Mouse (Mus musculus) limb, embryonic 15.5 days (tissue): Measurements from ENCODE around the gene Sik2. TPM values are rescaled to one million over a fixed set of nuclear protein-coding genes. Genes with fewer than 3 reads are reported as not detected.

ENCODE experiments used
- ATAC-seq: fragments of 200-750 bp; cut with Nextera tagmentation; 2 replicates; pipeline ENCODE4 v1.8.0; 2017; ENCODE audit warnings: low read depth, moderate TSS enrichment; ENCODE audit not compliant: insufficient number of reproducible peaks, low FRiP score, low TSS enrichment
- H3K27ac ChIP-seq: fragments of 300-500 bp; sonication (generic); 2 replicates; pipeline ENCODE4 v1.5.1; 2015; ENCODE audit warnings: moderate library complexity, mild to moderate bottlenecking, inconsistent platforms
- H3K27me3 ChIP-seq: fragments of 300-500 bp; sonication (generic); 2 replicates; pipeline ENCODE4 v1.6.1; 2015; ENCODE audit warnings: inconsistent platforms
- H3K36me3 ChIP-seq: fragments of 300-500 bp; sonication (generic); 2 replicates; pipeline ENCODE4 v1.6.1; 2015; ENCODE audit warnings: inconsistent platforms
- H3K4me1 ChIP-seq: fragments of 300-500 bp; sonication (generic); 2 replicates; pipeline ENCODE4 v1.6.1; 2015; ENCODE audit warnings: inconsistent platforms
- H3K4me2 ChIP-seq: fragments of 300-500 bp; sonication (generic); 2 replicates; pipeline ENCODE4 v1.6.1; 2015; ENCODE audit warnings: mild to moderate bottlenecking, inconsistent platforms
- H3K4me3 ChIP-seq: fragments of 300-500 bp; sonication (generic); 2 replicates; pipeline ENCODE4 v1.5.1; 2015; ENCODE audit warnings: mild to moderate bottlenecking, inconsistent platforms
- H3K9ac ChIP-seq: fragments of 300-500 bp; sonication (generic); 2 replicates; pipeline ENCODE4 v1.6.1; 2015; ENCODE audit warnings: inconsistent platforms
- H3K9me3 ChIP-seq: fragments of 300-500 bp; sonication (generic); 2 replicates; pipeline ENCODE4 v1.6.1; 2016; ENCODE audit warnings: inconsistent platforms
- WGBS: fragments of 180-500 bp; shearing (Covaris S2); methylation state at CpG from one replicate; pipeline ENCODE4 v1.1.7; 2015; 5-methylcytosine and 5-hydroxymethylcytosine counted together
- polyA plus RNA-seq: library from polyadenylated mRNA; unstranded; fragments of >200 nt; fragmentation: Nextera tagmentation; extraction: Ambion mirVana; gene quantifications from 2 replicates; pipeline ENCODE4 v1.2.1, GENCODE M21; 2015

Gene Sik2
- polyA plus RNA-seq = 14.3 and 15.9 TPM in 2 replicates

- peak within 1 kb of the TSS; percentile 75 for H3K4me2 ChIP-seq
- peak within 1 kb of the TSS; percentile 86 for H3K9ac ChIP-seq
- no peaks in the 10 kb centered on the region for H3K36me3 ChIP-seq
- no peaks in the 10 kb centered on the region for H3K9me3 ChIP-seq
- peak; percentile 96 for ATAC-seq
- no peaks in the 10 kb centered on the region for H3K27me3 ChIP-seq
- 2% methylated on average over 71 of the region's 85 CpGs for WGBS
- peak within 1 kb of the TSS; percentile 91 for H3K4me3 ChIP-seq
- H3K4me1 ChIP-seq = peaks cover 6% of the 10 kb centered on the region
- peak within 1 kb of the TSS; percentile 90 for H3K27ac ChIP-seq
Observed at GRCm38 (mm10) chr9:51008841-51009655, at the start of gene Sik2. TSS of gene Sik2 (minus strand) at chr9:51009073.

DNA sequence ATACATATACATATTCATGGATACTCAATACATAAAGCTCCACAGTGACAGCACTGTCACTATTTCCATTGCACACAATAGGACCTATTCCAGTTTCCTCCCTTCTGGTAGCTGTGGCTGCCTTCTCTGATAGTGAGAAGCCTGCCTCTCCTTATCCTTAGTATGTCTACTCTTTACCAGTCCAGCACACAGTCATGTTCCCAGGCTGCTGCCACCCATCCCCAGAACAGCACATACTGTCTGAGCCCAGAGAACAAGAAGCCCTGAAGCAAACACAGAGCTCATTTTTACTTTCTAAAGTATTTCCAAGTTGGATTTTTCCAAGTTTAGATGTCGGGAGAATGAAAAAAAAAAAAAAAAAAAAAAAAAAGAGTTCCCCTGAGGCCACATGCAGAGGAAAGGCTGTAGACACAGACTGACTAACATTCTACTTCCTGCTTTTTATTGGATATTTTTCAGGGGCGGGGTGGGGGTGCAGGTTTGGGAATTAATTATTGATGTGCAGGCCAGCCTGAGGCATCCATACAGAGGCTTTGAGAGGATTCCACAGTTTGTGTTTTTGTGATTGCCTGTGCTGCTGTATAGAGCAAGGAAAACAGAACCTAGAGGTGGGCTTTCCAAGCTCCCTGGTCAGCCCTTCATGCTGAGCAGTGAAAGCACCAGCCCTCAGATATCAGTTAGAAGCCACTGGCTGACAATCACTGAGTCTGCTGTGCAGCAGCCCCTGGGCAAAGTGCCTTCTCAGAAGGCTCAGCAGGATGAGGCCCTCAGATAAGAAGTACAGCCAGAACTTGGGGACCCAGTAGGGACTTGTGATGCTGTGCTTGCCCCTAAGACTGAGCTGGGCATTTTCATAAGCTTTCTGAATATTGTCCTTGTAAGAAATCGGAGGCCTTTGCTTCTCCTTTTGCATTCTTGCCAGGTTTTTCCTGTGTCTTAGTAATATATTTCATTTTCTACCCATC is 47.8 kb upstream of the Sik2 start:
- H3K9me3 ChIP-seq = no peaks in the 10 kb centered on the region
- WGBS = 38% methylated on average over 3 of the region's 3 CpGs
- H3K27ac ChIP-seq = no peak overlapping the region
- ATAC-seq = no peak
- H3K4me2 ChIP-seq = no peak overlapping the region
- H3K36me3 ChIP-seq = no peaks in the 10 kb centered on the region
- no peak overlapping the region for H3K9ac ChIP-seq
- no peak overlapping the region for H3K4me3 ChIP-seq
- no peaks in the 10 kb centered on the region for H3K27me3 ChIP-seq
- 0 out of 2 replicates have a peak, but pooled peaks cover 2% of the 10 kb centered on the region for H3K4me1 ChIP-seq

- H3K9me3 ChIP-seq = no peaks in the 10 kb centered on the region
- WGBS = 69% methylated on average over 3 of the region's 3 CpGs
Observed at GRCm38 (mm10) chr9:51052180-51052579, 43.3 kb upstream of the Sik2 start.

DNA sequence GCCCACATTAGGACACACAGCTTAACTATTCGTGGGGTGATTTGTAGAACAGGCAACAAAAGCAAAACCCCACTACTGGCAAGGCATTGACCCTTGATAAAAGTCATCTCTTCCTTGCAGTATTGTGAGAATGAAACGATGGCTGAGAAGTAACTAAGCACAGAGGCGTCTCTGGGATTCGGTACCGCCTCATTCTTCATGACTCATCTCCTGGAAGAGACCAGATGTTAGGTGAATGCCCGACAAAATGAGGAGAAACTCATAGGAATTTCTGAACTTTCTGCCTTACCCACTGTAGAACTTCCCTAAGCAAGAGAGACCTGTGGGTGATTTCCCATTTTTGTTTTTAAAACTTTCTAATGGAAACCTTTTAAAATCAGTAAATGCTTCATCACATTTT is 33.3 kb upstream of the Sik2 start:
- Histone ChIP-seq H3K36me3 (no peaks in the 10 kb centered on the region), H3K27me3 (no peaks in the 10 kb centered on the region), H3K9me3 (no peaks in the 10 kb centered on the region), H3K27ac (no peak overlapping the region), H3K9ac (no peak overlapping the region), H3K4me1 (no peaks in the 10 kb centered on the region), H3K4me2 (no peak overlapping the region), H3K4me3 (no peak overlapping the region)
- WGBS = 73% methylated on average over 6 of the region's 6 CpGs
- ATAC-seq = no peak

More at GRCm38 (mm10) chr9:51052180-51052579, 43.3 kb upstream of the Sik2 start:
- ATAC-seq = no peak
- H3K4me2 ChIP-seq = no peak overlapping the region
- H3K27ac ChIP-seq = no peak overlapping the region
- H3K36me3 ChIP-seq = no peaks in the 10 kb centered on the region
- no peak overlapping the region for H3K4me3 ChIP-seq
- no peaks in the 10 kb centered on the region for H3K27me3 ChIP-seq
- H3K9ac ChIP-seq = no peak overlapping the region
- 0 out of 2 replicates have a peak, but pooled peaks cover 2% of the 10 kb centered on the region for H3K4me1 ChIP-seq

DNA sequence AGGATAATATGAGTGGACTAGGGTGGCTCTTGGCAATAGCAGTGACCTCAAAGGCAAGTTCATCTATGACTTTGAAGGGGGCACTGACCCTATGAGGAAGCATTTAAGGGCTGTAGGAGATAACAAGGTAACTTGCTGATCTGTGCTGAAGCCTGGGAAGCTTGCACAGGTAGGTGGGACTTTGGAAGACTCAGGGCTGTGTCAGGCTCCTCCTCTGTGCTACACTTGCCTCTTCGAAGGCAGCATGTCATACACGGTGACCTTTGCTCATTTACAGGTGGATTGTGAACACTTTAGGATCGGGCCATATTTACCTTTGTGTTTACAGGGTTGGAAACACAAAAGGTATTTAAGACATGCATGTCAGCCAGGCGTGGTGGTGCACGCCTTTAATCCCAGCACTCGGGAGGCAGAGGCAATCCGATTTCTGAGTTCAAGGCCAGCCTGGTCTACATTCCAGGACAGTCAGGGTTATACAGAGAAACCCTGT is 32.7 kb upstream of the Sik2 start:
- H3K9ac ChIP-seq = no peak overlapping the region
- no peaks in the 10 kb centered on the region for H3K4me1 ChIP-seq
- no peak overlapping the region for H3K27ac ChIP-seq
- ATAC-seq = no peak
- H3K4me2 ChIP-seq = no peak overlapping the region
- no peak overlapping the region for H3K4me3 ChIP-seq
- no peaks in the 10 kb centered on the region for H3K27me3 ChIP-seq
- H3K36me3 ChIP-seq = no peaks in the 10 kb centered on the region
- H3K9me3 ChIP-seq = no peaks in the 10 kb centered on the region
- 88% methylated on average over 7 of the region's 7 CpGs for WGBS

DNA sequence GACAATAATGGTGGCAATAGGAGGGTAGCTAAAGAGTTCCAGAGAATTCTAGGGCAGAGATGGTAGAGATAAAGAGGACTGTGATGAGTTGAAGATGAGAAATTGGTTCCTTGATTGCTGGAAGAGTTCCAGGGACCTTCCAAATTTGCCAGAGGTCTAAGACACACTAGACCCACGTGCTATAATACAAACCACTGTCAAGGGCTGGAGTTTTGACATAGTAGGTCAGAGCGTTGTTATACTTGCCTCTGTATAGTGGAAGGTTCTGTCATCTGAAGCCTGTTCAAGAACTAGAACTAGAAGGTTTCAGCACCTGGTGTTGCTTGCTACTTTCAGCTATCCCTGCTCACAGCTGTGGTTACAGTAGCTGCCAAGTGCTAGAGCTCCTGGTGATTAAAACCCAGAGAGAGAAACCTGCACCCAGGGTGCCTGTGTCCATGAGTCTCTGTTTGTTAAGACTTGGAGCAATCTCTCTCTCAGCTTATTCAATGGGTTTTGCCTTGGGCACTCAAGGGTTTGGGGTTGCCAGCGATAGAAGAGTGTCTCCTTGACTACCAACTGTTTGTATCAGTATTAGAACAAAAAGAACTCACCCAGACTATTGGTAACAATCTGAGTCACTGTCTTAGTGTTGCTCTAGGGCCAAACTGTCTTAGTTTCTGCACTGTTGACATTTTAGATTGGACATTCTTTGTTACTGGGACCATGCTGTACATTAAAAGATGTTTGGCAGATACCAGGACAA is 24.1 kb upstream of the Sik2 start:
- Histone ChIP-seq H3K4me2 (no peak overlapping the region), H3K27ac (no peak overlapping the region), H3K9me3 (no peaks in the 10 kb centered on the region), H3K9ac (no peak overlapping the region), H3K4me3 (no peak overlapping the region), H3K36me3 (no peaks in the 10 kb centered on the region), H3K27me3 (0 out of 2 replicates have a peak, but pooled peaks cover 4% of the 10 kb centered on the region), H3K4me1 (no peaks in the 10 kb centered on the region)
- ATAC-seq = no peak
- 81% methylated on average over 3 of the region's 3 CpGs for WGBS

DNA sequence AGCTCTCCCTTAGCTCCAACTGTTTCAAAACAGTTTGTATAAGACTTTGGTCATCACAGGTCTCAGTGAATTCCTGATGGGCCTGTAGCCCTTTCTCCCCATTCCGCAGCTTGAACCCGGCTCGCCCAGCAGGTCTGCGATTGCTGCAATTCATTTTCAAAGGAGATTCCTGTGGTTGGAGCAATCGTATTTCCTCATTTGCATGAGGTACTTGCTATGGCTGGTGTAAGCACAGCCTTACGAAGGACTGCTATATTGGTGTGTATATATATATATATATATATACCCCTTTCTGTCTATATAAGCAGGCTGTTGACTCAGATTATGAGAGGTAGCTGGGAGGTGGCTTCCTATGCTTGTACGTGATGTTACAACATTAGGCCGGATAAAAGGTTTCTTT is 23.4 kb upstream of the Sik2 start:
- Histone ChIP-seq H3K4me1 (no peaks in the 10 kb centered on the region), H3K9ac (no peak overlapping the region), H3K27ac (no peak overlapping the region), H3K36me3 (no peaks in the 10 kb centered on the region), H3K4me3 (no peak overlapping the region), H3K27me3 (0 out of 2 replicates have a peak, but pooled peaks cover 4% of the 10 kb centered on the region), H3K4me2 (no peak overlapping the region), H3K9me3 (no peaks in the 10 kb centered on the region)
- ATAC-seq = no peak
- WGBS = 61% methylated on average over 8 of the region's 8 CpGs

DNA sequence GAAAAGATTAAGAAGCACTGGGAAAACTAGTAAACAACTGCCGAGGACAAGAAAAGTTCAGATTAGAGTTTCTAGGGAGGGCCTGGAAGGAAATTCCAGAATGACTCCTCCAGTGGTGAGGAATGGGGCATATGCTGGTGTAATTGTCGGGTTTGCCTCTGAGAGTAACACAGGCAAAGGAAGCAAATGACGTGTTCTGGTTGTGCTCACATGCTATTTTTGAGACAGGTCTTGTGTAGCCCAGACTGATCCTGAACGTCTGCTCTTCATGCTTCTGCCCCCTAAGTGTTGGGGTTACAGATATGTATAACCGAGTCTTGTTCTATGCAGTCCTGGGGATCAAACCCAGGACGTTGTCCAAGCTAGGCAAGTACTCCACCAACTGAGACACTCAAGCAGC is 22.7 kb upstream of the Sik2 start:
- Histone ChIP-seq H3K27ac (no peak overlapping the region), H3K4me1 (no peaks in the 10 kb centered on the region), H3K9ac (no peak overlapping the region), H3K4me3 (no peak overlapping the region), H3K4me2 (no peak overlapping the region), H3K9me3 (no peaks in the 10 kb centered on the region), H3K27me3 (0 out of 2 replicates have a peak, but pooled peaks cover 4% of the 10 kb centered on the region), H3K36me3 (no peaks in the 10 kb centered on the region)
- WGBS = 56% methylated on average over 6 of the region's 6 CpGs
- no peak for ATAC-seq

DNA sequence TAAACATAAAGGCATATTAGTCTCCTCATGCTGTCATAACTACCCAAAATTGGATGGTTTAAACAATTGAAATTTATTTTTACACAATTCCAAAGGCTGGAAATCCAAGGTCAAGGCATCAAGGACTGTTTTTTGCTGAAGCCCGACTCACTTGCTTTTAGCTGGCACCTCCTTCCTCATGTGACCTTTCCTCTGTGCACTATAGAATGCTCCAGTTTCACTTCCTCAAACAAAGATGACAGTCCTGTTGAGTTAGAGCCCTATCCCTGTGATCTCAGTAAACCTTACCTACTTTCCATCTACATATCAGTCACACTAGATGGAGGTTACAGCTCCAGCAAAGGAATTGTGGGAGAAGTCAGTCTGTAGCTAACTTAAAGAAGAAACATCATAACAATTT is 21.3 kb upstream of the Sik2 start:
- no peak for ATAC-seq
- Histone ChIP-seq H3K4me2 (no peak overlapping the region), H3K36me3 (no peaks in the 10 kb centered on the region), H3K4me1 (no peaks in the 10 kb centered on the region), H3K27ac (no peak overlapping the region), H3K9ac (no peak overlapping the region), H3K27me3 (0 out of 2 replicates have a peak, but pooled peaks cover 4% of the 10 kb centered on the region), H3K4me3 (no peak overlapping the region), H3K9me3 (no peaks in the 10 kb centered on the region)
- 42% methylated on average over 1 of the region's 1 CpGs for WGBS

- no peak for ATAC-seq
- H3K4me3 ChIP-seq = no peak overlapping the region
- whole genome bisulfite sequencing = 80% methylated on average over 1 of the region's 1 CpGs
Observed at GRCm38 (mm10) chr9:51026952-51027351, 18.1 kb upstream of the Sik2 start.

GRCm38 (mm10) chr9:51021123-51021795 is 12.4 kb upstream of the Sik2 start:
- no peaks in the 10 kb centered on the region for H3K4me1 ChIP-seq
- no peak overlapping the region for H3K4me3 ChIP-seq
- 81% methylated on average over 4 of the region's 4 CpGs for WGBS
- no peak for ATAC-seq
- no peak overlapping the region for H3K27ac ChIP-seq
- H3K36me3 ChIP-seq = no peaks in the 10 kb centered on the region
- H3K27me3 ChIP-seq = no peaks in the 10 kb centered on the region
- H3K9ac ChIP-seq = no peak overlapping the region
- no peaks in the 10 kb centered on the region for H3K9me3 ChIP-seq
- H3K4me2 ChIP-seq = no peak overlapping the region

More at GRCm38 (mm10) chr9:51026952-51027351, 18.1 kb upstream of the Sik2 start:
- no peak overlapping the region for H3K4me2 ChIP-seq
- no peak overlapping the region for H3K27ac ChIP-seq
- H3K27me3 ChIP-seq = 0 out of 2 replicates have a peak, but pooled peaks cover 4% of the 10 kb centered on the region
- H3K9ac ChIP-seq = no peak overlapping the region
- H3K4me1 ChIP-seq = no peaks in the 10 kb centered on the region
- no peaks in the 10 kb centered on the region for H3K36me3 ChIP-seq
- no peaks in the 10 kb centered on the region for H3K9me3 ChIP-seq
